Mouse (Mus musculus) spleen, adult 2 months (tissue): ENCODE measurements around the gene Myo16. TPM values are rescaled to one million over a fixed set of nuclear protein-coding genes. Genes with fewer than 3 reads are reported as not detected.

Source experiments
- DNase-seq, 2 experiments: peaks; one replicate each; pipeline versions ENCODE4 v3.0.0 to v3.0.0-alpha.2; 2012 to 2021; ENCODE audit warnings: low spot score in 2 of 2, low read depth in 1 of 2
- H3K27ac ChIP-seq: fragments of 200-500 bp; 2 replicates; pipeline ENCODE4 v1.5.1; 2012; ENCODE audit warnings: low read length, inconsistent platforms; ENCODE audit not compliant: insufficient read depth
- H3K27me3 ChIP-seq: fragments of 200-500 bp; 2 replicates; pipeline ENCODE4 v1.6.1; 2012; ENCODE audit warnings: mild to moderate bottlenecking, moderate library complexity, low read length, inconsistent platforms; ENCODE audit not compliant: control insufficient read depth, insufficient read depth
- H3K36me3 ChIP-seq: fragments of 200-500 bp; 2 replicates; pipeline ENCODE4 v1.6.1; 2012; ENCODE audit warnings: mild to moderate bottlenecking, low read length, inconsistent platforms; ENCODE audit not compliant: control insufficient read depth, insufficient read depth
- H3K4me1 ChIP-seq: fragments of 200-500 bp; 2 replicates; pipeline ENCODE4 v1.6.1; 2011; ENCODE audit warnings: inconsistent platforms; ENCODE audit not compliant: control insufficient read depth, insufficient read depth, insufficient read length
- H3K4me3 ChIP-seq: fragments of 200-500 bp; 2 replicates; pipeline ENCODE4 v1.5.1; 2011; ENCODE audit warnings: mild to moderate bottlenecking, inconsistent platforms; ENCODE audit not compliant: insufficient read depth, insufficient read length; ENCODE audit errors: extremely low read depth
- CTCF ChIP-seq: fragments of 200-500 bp; IDR thresholded peaks from 2 replicates; pipeline ENCODE4 v1.5.1; 2011; ENCODE audit warnings: mild to moderate bottlenecking, inconsistent platforms; ENCODE audit not compliant: insufficient read depth, insufficient read length, insufficient replicate concordance; ENCODE audit errors: extremely low read depth
- POLR2A ChIP-seq: fragments of 200-500 bp; IDR thresholded peaks from 2 replicates; pipeline ENCODE4 v1.6.1; 2011; ENCODE audit warnings: low read depth, low read length, inconsistent platforms
- WGBS: fragments of 180-500 bp; shearing (Covaris S2); methylation state at CpG from one replicate; pipeline ENCODE4 v1.1.7; 2018; 5-methylcytosine and 5-hydroxymethylcytosine counted together
- polyA plus RNA-seq: library from polyadenylated mRNA; depleted of rRNA; stranded (reverse); fragments of >200 nt; gene quantifications from 2 replicates; pipeline ENCODE4 v1.2.3, GENCODE M21; 2012; rRNA removed

Gene Myo16
- polyA plus RNA-seq, 1 experiment: 0.39 TPM

GRCm38 (mm10) chr8:10683088-10683487, 529.4 kb downstream of the Myo16 start:
- no peak for DNase-seq
- TF ChIP-seq CTCF (no peak), POLR2A (no peak)
- no peaks in the 10 kb centered on the region for H3K36me3 ChIP-seq
- no peak overlapping the region for H3K4me3 ChIP-seq
- no peaks in the 10 kb centered on the region for H3K27me3 ChIP-seq
- H3K27ac ChIP-seq: no peak overlapping the region
- H3K4me1 ChIP-seq: no peaks in the 10 kb centered on the region
- WGBS: 22% methylated on average over 8 of the region's 8 CpGs

Other genes with a start within 250 kb of the Myo16 start
- gene Lig4, start 176.2 kb upstream of the Myo16 start, polyA plus RNA-seq: 1.1 and 1.3 TPM in 2 replicates
- gene Abhd13, start 176.2 kb upstream of the Myo16 start, polyA plus RNA-seq: 2.9 and 3.0 TPM in 2 replicates
- gene Tnfsf13b, start 147.4 kb upstream of the Myo16 start, polyA plus RNA-seq: 6.6 and 11.3 TPM in 2 replicates